Mouse (Mus musculus): ENCODE results near the gene Utrn. TPM values are rescaled to one million over a fixed set of nuclear protein-coding genes. Genes with fewer than 3 reads are reported as not detected.
"Not testable (repeated sequence)": the region's sequence is repeated elsewhere in the genome, so short reads cannot be mapped to it uniquely, and the experiment has no call there.

Gene Utrn
- polyA plus RNA-seq, 1 experiment from 2014 or later = 17.6 TPM

- WGBS = 77% methylated on average over 7 of the region's 7 CpGs
- no peaks in the 10 kb centered on the region for H3K27me3 ChIP-seq (ENCODE audit: control insufficient read depth, insufficient read depth, low read depth, low read length)
- H3K4me1 ChIP-seq (ENCODE audit: control insufficient read depth, insufficient read depth, low read length) = peaks cover 3% of the 10 kb centered on the region; the same call in 1 of the 2 replicates
- H3K9me3 ChIP-seq (replicated peaks; ENCODE audit: control insufficient read depth, low read length, poor library complexity, severe bottlenecking) = no peaks in the 10 kb centered on the region
- no peak overlapping the region for H3K4me3 ChIP-seq (ENCODE audit: low read depth, low read length)
- H3K27ac ChIP-seq (ENCODE audit: low read length) = no peak overlapping the region
- no peak for ATAC-seq
- H3K9ac ChIP-seq (ENCODE audit: low read depth, low read length) = no peak overlapping the region
- H3K4me2 ChIP-seq (ENCODE audit: low read length) = no peak overlapping the region
- no peaks in the 10 kb centered on the region for H3K36me3 ChIP-seq (ENCODE audit: control insufficient read depth, insufficient read depth, low read length)
Observed at GRCm38 (mm10) chr10:12609896-12610295, 259.3 kb downstream of the Utrn start.

- H3K27me3 ChIP-seq (ENCODE audit: control insufficient read depth, insufficient read depth, low read depth, low read length) = no peaks in the 10 kb centered on the region
- no peak for ATAC-seq
- no peak overlapping the region for H3K27ac ChIP-seq (ENCODE audit: low read length)
- no peaks in the 10 kb centered on the region for H3K36me3 ChIP-seq (ENCODE audit: control insufficient read depth, insufficient read depth, low read length)
- H3K4me2 ChIP-seq (ENCODE audit: low read length) = no peak overlapping the region
- H3K4me3 ChIP-seq (ENCODE audit: low read depth, low read length) = no peak overlapping the region
- H3K9ac ChIP-seq (ENCODE audit: low read depth, low read length) = no peak overlapping the region
- H3K9me3 ChIP-seq (replicated peaks; ENCODE audit: control insufficient read depth, low read length, poor library complexity, severe bottlenecking) = no peaks in the 10 kb centered on the region
- H3K4me1 ChIP-seq (ENCODE audit: control insufficient read depth, insufficient read depth, low read length) = peaks cover 3% of the 10 kb centered on the region; the same call in 1 of the 2 replicates
Observed at GRCm38 (mm10) chr10:12608634-12609033, 260.5 kb downstream of the Utrn start.

GRCm38 (mm10) chr10:12607180-12607579 lies 262.0 kb downstream of the Utrn start:
- 92% methylated on average over 6 of the region's 6 CpGs for WGBS
- H3K27me3 ChIP-seq (ENCODE audit: control insufficient read depth, insufficient read depth, low read depth, low read length); ATAC-seq; H3K9me3 ChIP-seq (replicated peaks; ENCODE audit: control insufficient read depth, low read length, poor library complexity, severe bottlenecking); H3K4me3 ChIP-seq (ENCODE audit: low read depth, low read length); H3K4me1 ChIP-seq (ENCODE audit: control insufficient read depth, insufficient read depth, low read length); H3K4me2 ChIP-seq (ENCODE audit: low read length); H3K36me3 ChIP-seq (ENCODE audit: control insufficient read depth, insufficient read depth, low read length); H3K27ac ChIP-seq (ENCODE audit: low read length); H3K9ac ChIP-seq (ENCODE audit: low read depth, low read length): not testable (repeated sequence)

- H3K4me3 ChIP-seq (ENCODE audit: low read depth, low read length) = no peak overlapping the region
- H3K9ac ChIP-seq (ENCODE audit: low read depth, low read length) = no peak overlapping the region
- H3K27ac ChIP-seq (ENCODE audit: low read length) = no peak overlapping the region
- 15% methylated on average over 2 of the region's 2 CpGs for WGBS
- no peaks in the 10 kb centered on the region for H3K9me3 ChIP-seq (replicated peaks; ENCODE audit: control insufficient read depth, low read length, poor library complexity, severe bottlenecking)
- no peaks in the 10 kb centered on the region for H3K27me3 ChIP-seq (ENCODE audit: control insufficient read depth, insufficient read depth, low read depth, low read length)
- no peaks in the 10 kb centered on the region for H3K4me1 ChIP-seq (ENCODE audit: control insufficient read depth, insufficient read depth, low read length)
- no peak for ATAC-seq
- H3K36me3 ChIP-seq (ENCODE audit: control insufficient read depth, insufficient read depth, low read length) = no peaks in the 10 kb centered on the region
- H3K4me2 ChIP-seq (ENCODE audit: low read length) = no peak overlapping the region
Observed at GRCm38 (mm10) chr10:12595379-12595778, 273.8 kb downstream of the Utrn start.

- Histone ChIP-seq H3K4me3 (ENCODE audit: low read depth, low read length) (no peak overlapping the region), H3K4me1 (ENCODE audit: control insufficient read depth, insufficient read depth, low read length) (no peaks in the 10 kb centered on the region), H3K27ac (ENCODE audit: low read length) (no peak overlapping the region), H3K27me3 (ENCODE audit: control insufficient read depth, insufficient read depth, low read depth, low read length) (no peaks in the 10 kb centered on the region), H3K36me3 (ENCODE audit: control insufficient read depth, insufficient read depth, low read length) (no peaks in the 10 kb centered on the region), H3K9ac (ENCODE audit: low read depth, low read length) (no peak overlapping the region), H3K9me3 (replicated peaks; ENCODE audit: control insufficient read depth, low read length, poor library complexity, severe bottlenecking) (no peaks in the 10 kb centered on the region), H3K4me2 (ENCODE audit: low read length) (no peak overlapping the region)
- no peak for ATAC-seq
- 80% methylated on average over 8 of the region's 8 CpGs for WGBS
Observed at GRCm38 (mm10) chr10:12594958-12595357, 274.2 kb downstream of the Utrn start.

- Histone ChIP-seq H3K9me3 (replicated peaks; ENCODE audit: control insufficient read depth, low read length, poor library complexity, severe bottlenecking) (no peaks in the 10 kb centered on the region), H3K4me1 (ENCODE audit: control insufficient read depth, insufficient read depth, low read length) (no peaks in the 10 kb centered on the region), H3K4me2 (ENCODE audit: low read length) (no peak overlapping the region), H3K36me3 (ENCODE audit: control insufficient read depth, insufficient read depth, low read length) (no peaks in the 10 kb centered on the region), H3K9ac (ENCODE audit: low read depth, low read length) (no peak overlapping the region), H3K27me3 (ENCODE audit: control insufficient read depth, insufficient read depth, low read depth, low read length) (no peaks in the 10 kb centered on the region), H3K27ac (ENCODE audit: low read length) (no peak overlapping the region), H3K4me3 (ENCODE audit: low read depth, low read length) (no peak overlapping the region)
- ATAC-seq = no peak
Observed at GRCm38 (mm10) chr10:12593071-12593470, 276.1 kb downstream of the Utrn start.

- ATAC-seq = no peak
- 0 out of 2 replicates have a peak, but pooled peaks cover 2% of the 10 kb centered on the region for H3K4me1 ChIP-seq (ENCODE audit: control insufficient read depth, insufficient read depth, low read length)
- WGBS = 59% methylated on average over 5 of the region's 5 CpGs
- H3K9me3 ChIP-seq (replicated peaks; ENCODE audit: control insufficient read depth, low read length, poor library complexity, severe bottlenecking) = no peaks in the 10 kb centered on the region
- no peak overlapping the region for H3K27ac ChIP-seq (ENCODE audit: low read length)
- H3K9ac ChIP-seq (ENCODE audit: low read depth, low read length) = no peak overlapping the region
- H3K4me3 ChIP-seq (ENCODE audit: low read depth, low read length) = no peak overlapping the region
- no peak overlapping the region for H3K4me2 ChIP-seq (ENCODE audit: low read length)
- no peaks in the 10 kb centered on the region for H3K36me3 ChIP-seq (ENCODE audit: control insufficient read depth, insufficient read depth, low read length)
- H3K27me3 ChIP-seq (ENCODE audit: control insufficient read depth, insufficient read depth, low read depth, low read length) = no peaks in the 10 kb centered on the region
Observed at GRCm38 (mm10) chr10:12591946-12592345, 277.2 kb downstream of the Utrn start.

- 0 out of 2 replicates have a peak, but pooled peaks cover 2% of the 10 kb centered on the region for H3K4me1 ChIP-seq (ENCODE audit: control insufficient read depth, insufficient read depth, low read length)
- 82% methylated on average over 7 of the region's 7 CpGs for WGBS
- H3K9me3 ChIP-seq (replicated peaks; ENCODE audit: control insufficient read depth, low read length, poor library complexity, severe bottlenecking) = no peaks in the 10 kb centered on the region
- no peak overlapping the region; the same call in 1 of the 2 replicates for H3K27ac ChIP-seq (ENCODE audit: low read length)
- H3K27me3 ChIP-seq (ENCODE audit: control insufficient read depth, insufficient read depth, low read depth, low read length) = no peaks in the 10 kb centered on the region
- H3K9ac ChIP-seq (ENCODE audit: low read depth, low read length) = no peak overlapping the region
- H3K4me2 ChIP-seq (ENCODE audit: low read length) = no peak overlapping the region
- no peak for ATAC-seq
- H3K36me3 ChIP-seq (ENCODE audit: control insufficient read depth, insufficient read depth, low read length) = no peaks in the 10 kb centered on the region
- no peak overlapping the region for H3K4me3 ChIP-seq (ENCODE audit: low read depth, low read length)
Observed at GRCm38 (mm10) chr10:12588051-12588450, 281.1 kb downstream of the Utrn start.

- H3K4me2 ChIP-seq (ENCODE audit: low read length) = no peak overlapping the region
- ATAC-seq = no peak
- no peaks in the 10 kb centered on the region for H3K9me3 ChIP-seq (replicated peaks; ENCODE audit: control insufficient read depth, low read length, poor library complexity, severe bottlenecking)
- WGBS = 49% methylated on average over 1 of the region's 1 CpGs
- no peak overlapping the region for H3K4me3 ChIP-seq (ENCODE audit: low read depth, low read length)
- 0 out of 2 replicates have a peak, but pooled peaks cover 2% of the 10 kb centered on the region for H3K4me1 ChIP-seq (ENCODE audit: control insufficient read depth, insufficient read depth, low read length)
- H3K9ac ChIP-seq (ENCODE audit: low read depth, low read length) = no peak overlapping the region
- no peaks in the 10 kb centered on the region for H3K36me3 ChIP-seq (ENCODE audit: control insufficient read depth, insufficient read depth, low read length)
- H3K27ac ChIP-seq (ENCODE audit: low read length) = peak overlapping the region; percentile 22; the same call in 1 of the 2 replicates
- no peaks in the 10 kb centered on the region for H3K27me3 ChIP-seq (ENCODE audit: control insufficient read depth, insufficient read depth, low read depth, low read length)
Observed at GRCm38 (mm10) chr10:12587318-12587717, 281.8 kb downstream of the Utrn start.
